Mouse (Mus musculus) limb, embryonic 11.5 days (tissue): ENCODE data around the gene Gm21983. TPM values are rescaled to one million over a fixed set of nuclear protein-coding genes. Genes with fewer than 3 reads are reported as not detected.

Experiments
- ATAC-seq: fragments of 200-750 bp; cut with Nextera tagmentation; 2 replicates; pipeline ENCODE4 v1.8.0; 2017; ENCODE audit warnings: low read depth; ENCODE audit not compliant: insufficient number of reproducible peaks, low FRiP score, low TSS enrichment
- DNase-seq: peaks from one replicate; pipeline ENCODE4 v3.0.0-alpha.2; 2015; ENCODE audit warnings: low spot score
- H3K27ac ChIP-seq: fragments of 300-500 bp; sonication (generic); replicated peaks from 2 replicates; pipeline ENCODE4 v1.5.1; 2014; ENCODE audit warnings: low read depth, mild to moderate bottlenecking, low read length
- H3K27me3 ChIP-seq: fragments of 300-500 bp; sonication (generic); 2 replicates; pipeline ENCODE4 v1.6.1; 2014; ENCODE audit warnings: mild to moderate bottlenecking, low read length, mixed read lengths; ENCODE audit not compliant: control insufficient read depth, insufficient read depth
- H3K36me3 ChIP-seq: fragments of 300-500 bp; sonication (generic); 2 replicates; pipeline ENCODE4 v1.6.1; 2014; ENCODE audit warnings: mild to moderate bottlenecking, low read length, moderate library complexity, mixed read lengths; ENCODE audit not compliant: control insufficient read depth, insufficient read depth
- H3K4me1 ChIP-seq: fragments of 300-500 bp; sonication (generic); 2 replicates; pipeline ENCODE4 v1.6.1; 2014; ENCODE audit warnings: low read length, mixed read lengths; ENCODE audit not compliant: control insufficient read depth, insufficient read depth
- H3K4me2 ChIP-seq: fragments of 300-500 bp; sonication (generic); 2 replicates; pipeline ENCODE4 v1.6.1; 2014; ENCODE audit warnings: low read depth, mild to moderate bottlenecking, moderate library complexity; ENCODE audit not compliant: severe bottlenecking
- H3K4me3 ChIP-seq: fragments of 300-500 bp; sonication (generic); 2 replicates; pipeline ENCODE4 v1.5.1; 2014; ENCODE audit warnings: low read depth, low read length
- H3K9ac ChIP-seq: fragments of 300-500 bp; sonication (generic); 2 replicates; pipeline ENCODE4 v1.6.1; 2014; ENCODE audit warnings: mild to moderate bottlenecking, low read length
- H3K9me3 ChIP-seq: fragments of 300-500 bp; sonication (generic); 2 replicates; pipeline ENCODE4 v1.6.1; 2016; ENCODE audit warnings: low read length; ENCODE audit not compliant: control insufficient read depth
- WGBS: fragments of 180-500 bp; shearing (Covaris S2); extraction: QIAGEN DNeasy Blood & Tissue Kit; methylation state at CpG from one replicate; pipeline ENCODE4 v1.1.7; 2014; 5-methylcytosine and 5-hydroxymethylcytosine counted together
- polyA plus RNA-seq: library from polyadenylated mRNA; unstranded; fragments of >200 nt; fragmentation: Nextera tagmentation; extraction: Ambion mirVana; gene quantifications from 2 replicates; pipeline ENCODE4 v1.2.1, GENCODE M21; 2014

The Gm21983 gene
- polyA plus RNA-seq, 1 experiment from 2014 or later: not detected

- no peaks in the 10 kb centered on the region for H3K36me3 ChIP-seq
- no peaks in the 10 kb centered on the region for H3K27me3 ChIP-seq
- no peak for DNase-seq
- no peak overlapping the region for H3K4me3 ChIP-seq
- no peak overlapping the region for H3K9ac ChIP-seq
- H3K4me2 ChIP-seq: no peak overlapping the region
- no peaks in the 10 kb centered on the region for H3K4me1 ChIP-seq
- no peaks in the 10 kb centered on the region; the same call in 1 of the 2 replicates for H3K9me3 ChIP-seq
- 77% methylated on average over 11 of the region's 11 CpGs for WGBS
- ATAC-seq: no peak
- H3K27ac ChIP-seq: no peak overlapping the region
Measured at GRCm38 (mm10) chr7:27219937-27220336, 39.1 kb upstream of the Gm21983 start.

- 76% methylated on average over 7 of the region's 7 CpGs for WGBS
- ATAC-seq: no peak
Measured at GRCm38 (mm10) chr7:27218586-27218985, 37.7 kb upstream of the Gm21983 start.

GRCm38 (mm10) chr7:27212626-27213025 lies 31.7 kb upstream of the Gm21983 start:
- Histone ChIP-seq H3K27ac (no peak overlapping the region), H3K27me3 (no peaks in the 10 kb centered on the region), H3K9me3 (no peaks in the 10 kb centered on the region; the same call in 1 of the 2 replicates), H3K9ac (no peak overlapping the region), H3K4me2 (no peak overlapping the region), H3K36me3 (peaks cover 12% of the 10 kb centered on the region), H3K4me3 (no peak overlapping the region), H3K4me1 (no peaks in the 10 kb centered on the region)
- no peak for DNase-seq
- ATAC-seq: no peak
- WGBS: 88% methylated on average over 2 of the region's 2 CpGs

More at GRCm38 (mm10) chr7:27218586-27218985, 37.7 kb upstream of the Gm21983 start:
- no peak for DNase-seq
- Histone ChIP-seq H3K9ac (no peak overlapping the region), H3K4me1 (no peaks in the 10 kb centered on the region), H3K36me3 (no peaks in the 10 kb centered on the region), H3K9me3 (no peaks in the 10 kb centered on the region; the same call in 1 of the 2 replicates), H3K4me3 (no peak overlapping the region), H3K4me2 (no peak overlapping the region), H3K27me3 (no peaks in the 10 kb centered on the region), H3K27ac (no peak overlapping the region)

- Histone ChIP-seq H3K9me3 (no peaks in the 10 kb centered on the region), H3K9ac (no peak overlapping the region), H3K4me1 (no peaks in the 10 kb centered on the region), H3K4me2 (no peak overlapping the region), H3K4me3 (no peak overlapping the region), H3K36me3 (peaks cover 7% of the 10 kb centered on the region), H3K27me3 (no peaks in the 10 kb centered on the region), H3K27ac (no peak overlapping the region)
- WGBS: 95% methylated on average over 8 of the region's 8 CpGs
- ATAC-seq (no peak), DNase-seq (no peak)
Measured at GRCm38 (mm10) chr7:27203730-27204449, 23.0 kb upstream of the Gm21983 start.

GRCm38 (mm10) chr7:27198779-27199178 lies 17.9 kb upstream of the Gm21983 start:
- Histone ChIP-seq H3K4me3 (no peak overlapping the region), H3K36me3 (peaks cover 9% of the 10 kb centered on the region), H3K27ac (no peak overlapping the region), H3K27me3 (no peaks in the 10 kb centered on the region), H3K4me1 (peaks cover 13% of the 10 kb centered on the region), H3K9me3 (no peaks in the 10 kb centered on the region), H3K9ac (no peak overlapping the region), H3K4me2 (no peak overlapping the region)
- no peak for ATAC-seq
- WGBS: 93% methylated on average over 8 of the region's 8 CpGs
- DNase-seq: no peak

DNA sequence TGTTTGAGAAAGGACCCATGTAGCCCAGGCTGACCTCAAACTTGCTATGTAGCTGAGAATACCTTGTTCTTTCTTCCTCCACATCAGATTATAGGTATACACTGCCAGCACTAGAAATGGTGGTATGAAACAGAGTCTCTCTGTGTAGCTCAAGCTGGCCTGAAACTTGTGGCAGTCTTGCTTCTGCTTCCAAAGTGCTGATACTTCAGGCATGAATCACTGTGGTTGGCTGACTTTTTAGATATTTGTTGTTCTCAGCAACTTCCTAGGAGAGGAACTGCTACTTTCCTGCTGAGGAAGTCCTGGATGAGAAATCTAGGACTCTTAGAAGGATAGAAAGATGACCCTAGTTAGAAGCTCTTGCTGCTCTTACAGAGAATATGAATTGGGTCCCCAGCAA lies 17.5 kb upstream of the Gm21983 start:
- Histone ChIP-seq H3K27me3 (no peaks in the 10 kb centered on the region), H3K36me3 (peaks cover 8% of the 10 kb centered on the region), H3K4me3 (no peak overlapping the region), H3K27ac (no peak overlapping the region), H3K4me1 (peaks cover 15% of the 10 kb centered on the region), H3K4me2 (no peak overlapping the region), H3K9me3 (no peaks in the 10 kb centered on the region), H3K9ac (no peak overlapping the region)
- DNase-seq (no peak), ATAC-seq (no peak)

- Histone ChIP-seq H3K4me1 (peaks cover 15% of the 10 kb centered on the region), H3K27ac (no peak overlapping the region), H3K9ac (no peak overlapping the region), H3K27me3 (no peaks in the 10 kb centered on the region), H3K4me2 (no peak overlapping the region), H3K36me3 (peaks cover 10% of the 10 kb centered on the region; the same call in 1 of the 2 replicates), H3K9me3 (no peaks in the 10 kb centered on the region), H3K4me3 (no peak overlapping the region)
- WGBS: 91% methylated on average over 8 of the region's 8 CpGs
- DNase-seq (no peak), ATAC-seq (no peak)
Measured at GRCm38 (mm10) chr7:27197634-27198033, 16.7 kb upstream of the Gm21983 start.

- H3K4me1 ChIP-seq: peaks cover 15% of the 10 kb centered on the region
- ATAC-seq (no peak), DNase-seq (no peak)
- no peak overlapping the region for H3K9ac ChIP-seq
- H3K27ac ChIP-seq: no peak overlapping the region
- no peaks in the 10 kb centered on the region for H3K27me3 ChIP-seq
- no peaks in the 10 kb centered on the region for H3K9me3 ChIP-seq
- no peak overlapping the region for H3K4me3 ChIP-seq
- peaks cover 14% of the 10 kb centered on the region for H3K36me3 ChIP-seq
- H3K4me2 ChIP-seq: no peak overlapping the region
- 92% methylated on average over 3 of the region's 3 CpGs for WGBS
Measured at GRCm38 (mm10) chr7:27197136-27197535, 16.2 kb upstream of the Gm21983 start.
